Mouse (Mus musculus) lung, embryonic 16.5 days (tissue): ENCODE measurements at regions not wholly inside any gene's neighbourhood (a gene's known extent, or its start where the extent isn't known, plus 50 kb on each side); places are given as distances from the start of the nearest gene placed in this dataset.

Source experiments
- ATAC-seq: fragments of 200-750 bp; cut with Nextera tagmentation; 2 replicates; pipeline ENCODE4 v1.8.0; 2017; ENCODE audit warnings: low read depth, mild to moderate bottlenecking, moderate library complexity
- H3K27ac ChIP-seq: fragments of 300-500 bp; sonication (generic); 2 replicates; pipeline ENCODE4 v1.5.1; 2014; ENCODE audit warnings: mild to moderate bottlenecking, control low read depth, low read length
- H3K27me3 ChIP-seq: fragments of 300-500 bp; sonication (generic); 2 replicates; pipeline ENCODE4 v1.6.1; 2014; ENCODE audit warnings: low read depth, low read length, mixed read lengths; ENCODE audit not compliant: control insufficient read depth, insufficient read depth
- H3K36me3 ChIP-seq: fragments of 300-500 bp; sonication (generic); 2 replicates; pipeline ENCODE4 v1.6.1; 2014; ENCODE audit warnings: low read length; ENCODE audit not compliant: control insufficient read depth, insufficient read depth
- H3K4me1 ChIP-seq: fragments of 300-500 bp; sonication (generic); replicated peaks from 2 replicates; pipeline ENCODE4 v1.6.1; 2014; ENCODE audit warnings: low read length, mixed read lengths; ENCODE audit not compliant: control insufficient read depth, insufficient read depth
- H3K4me2 ChIP-seq: fragments of 300-500 bp; sonication (generic); 2 replicates; pipeline ENCODE4 v1.6.1; 2014; ENCODE audit warnings: low read depth, low read length, control low read depth
- H3K4me3 ChIP-seq: fragments of 300-500 bp; sonication (generic); 2 replicates; pipeline ENCODE4 v1.5.1; 2014; ENCODE audit warnings: mild to moderate bottlenecking, low read length, control low read depth
- H3K9ac ChIP-seq: fragments of 300-500 bp; sonication (generic); 2 replicates; pipeline ENCODE4 v1.6.1; 2014; ENCODE audit warnings: low read length, control low read depth
- H3K9me3 ChIP-seq: fragments of 300-500 bp; sonication (generic); 2 replicates; pipeline ENCODE4 v1.6.1; 2016; ENCODE audit warnings: low read length; ENCODE audit not compliant: control insufficient read depth
- WGBS: fragments of 180-500 bp; shearing (Covaris S2); extraction: QIAGEN DNeasy Blood & Tissue Kit; methylation state at CpG from one replicate; pipeline ENCODE4 v1.1.7; 2014; 5-methylcytosine and 5-hydroxymethylcytosine counted together

- no peaks in the 10 kb centered on the region for H3K27me3 ChIP-seq
- 16% methylated on average over 18 of the region's 18 CpGs for WGBS
- peak overlapping the region; percentile 55 for H3K4me2 ChIP-seq
- peak overlapping the region; percentile 84 for H3K27ac ChIP-seq
- no peaks in the 10 kb centered on the region for H3K9me3 ChIP-seq
- peak; percentile 72 for ATAC-seq
- peak overlapping the region; percentile 36 for H3K4me3 ChIP-seq
- peaks cover 64% of the 10 kb centered on the region for H3K4me1 ChIP-seq
- H3K9ac ChIP-seq = peak overlapping the region; percentile 25; the same call in 1 of the 2 replicates
- no peaks in the 10 kb centered on the region for H3K36me3 ChIP-seq
Observed at GRCm38 (mm10) chr13:107847179-107848012, 196.8 kb upstream of the Smim15 start.

DNA sequence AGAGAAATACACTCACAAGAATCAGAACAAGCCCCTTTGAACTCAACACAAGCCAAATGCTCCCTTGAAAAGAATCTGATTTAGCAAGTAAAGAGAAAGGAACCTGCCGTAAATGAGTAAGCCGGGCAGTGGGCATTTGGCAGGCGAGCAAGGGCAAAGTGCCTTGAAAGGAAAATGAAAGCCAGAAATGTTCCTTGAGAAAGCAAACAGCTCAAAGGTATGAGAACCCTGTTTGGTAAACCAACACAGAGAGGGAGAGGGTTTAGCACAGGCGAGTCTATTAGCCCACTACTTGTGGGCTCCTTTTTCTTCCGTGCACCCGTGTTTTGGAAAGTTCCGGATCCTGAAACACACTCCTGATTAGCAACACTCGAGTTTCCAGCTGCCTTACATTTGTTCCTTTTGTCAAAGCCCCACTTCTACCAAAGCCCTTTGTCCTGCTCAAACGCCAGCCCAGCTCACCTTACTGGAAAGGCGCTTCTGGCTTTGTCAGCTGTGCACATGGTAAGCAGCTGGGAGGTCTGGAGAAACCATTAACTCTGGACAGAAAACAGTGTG is 197.5 kb upstream of the Smim15 start:
- Histone ChIP-seq H3K9me3 (no peaks in the 10 kb centered on the region), H3K4me1 (peaks cover 64% of the 10 kb centered on the region), H3K4me3 (peak overlapping the region; percentile 36), H3K36me3 (no peaks in the 10 kb centered on the region), H3K9ac (peak overlapping the region; percentile 44; the same call in 1 of the 2 replicates), H3K27me3 (no peaks in the 10 kb centered on the region), H3K4me2 (peak overlapping the region; percentile 55), H3K27ac (peak overlapping the region; percentile 84)
- ATAC-seq = peak; percentile 30; the same call in 1 of the 2 replicates
- WGBS = 48% methylated on average over 10 of the region's 10 CpGs

GRCm38 (mm10) chr13:107845838-107846237 is 198.4 kb upstream of the Smim15 start:
- ATAC-seq = peak; percentile 53; the same call in 1 of the 2 replicates
- Histone ChIP-seq H3K27me3 (no peaks in the 10 kb centered on the region), H3K4me2 (peak overlapping the region; percentile 55), H3K36me3 (no peaks in the 10 kb centered on the region), H3K27ac (peak overlapping the region; percentile 84), H3K4me3 (peak overlapping the region; percentile 36; the same call in 1 of the 2 replicates), H3K4me1 (peaks cover 61% of the 10 kb centered on the region), H3K9ac (peak overlapping the region; percentile 44; the same call in 1 of the 2 replicates), H3K9me3 (no peaks in the 10 kb centered on the region)
- WGBS = 42% methylated on average over 4 of the region's 4 CpGs

- H3K4me3 ChIP-seq = no peak overlapping the region
- ATAC-seq = no peak
- H3K36me3 ChIP-seq = no peaks in the 10 kb centered on the region
- H3K27me3 ChIP-seq = no peaks in the 10 kb centered on the region
- whole genome bisulfite sequencing = 65% methylated on average over 4 of the region's 4 CpGs
- H3K9me3 ChIP-seq = no peaks in the 10 kb centered on the region
- no peak overlapping the region for H3K4me2 ChIP-seq
- H3K27ac ChIP-seq = no peak overlapping the region
- peaks cover 48% of the 10 kb centered on the region for H3K4me1 ChIP-seq
- H3K9ac ChIP-seq = no peak overlapping the region
Observed at GRCm38 (mm10) chr13:107844085-107844484, 200.2 kb upstream of the Smim15 start.

GRCm38 (mm10) chr13:107838126-107838715 is 206.0 kb upstream of the Smim15 start:
- H3K4me3 ChIP-seq = no peak overlapping the region
- H3K36me3 ChIP-seq = no peaks in the 10 kb centered on the region
- WGBS = 76% methylated on average over 9 of the region's 9 CpGs
- H3K9ac ChIP-seq = no peak overlapping the region
- ATAC-seq = peak; percentile 63
- H3K9me3 ChIP-seq = no peaks in the 10 kb centered on the region
- H3K4me1 ChIP-seq = peaks cover 32% of the 10 kb centered on the region
- no peak overlapping the region for H3K27ac ChIP-seq
- H3K4me2 ChIP-seq = no peak overlapping the region
- no peaks in the 10 kb centered on the region for H3K27me3 ChIP-seq

- WGBS = 36% methylated on average over 5 of the region's 5 CpGs
- H3K4me1 ChIP-seq = peaks cover 26% of the 10 kb centered on the region
- no peaks in the 10 kb centered on the region for H3K27me3 ChIP-seq
- no peak for ATAC-seq
- no peak overlapping the region for H3K9ac ChIP-seq
- H3K9me3 ChIP-seq = no peaks in the 10 kb centered on the region
- no peak overlapping the region for H3K4me2 ChIP-seq
- H3K27ac ChIP-seq = no peak overlapping the region
- no peak overlapping the region for H3K4me3 ChIP-seq
- H3K36me3 ChIP-seq = no peaks in the 10 kb centered on the region
Observed at GRCm38 (mm10) chr13:107837206-107837952, 206.9 kb upstream of the Smim15 start.

- Histone ChIP-seq H3K9ac (no peak overlapping the region), H3K36me3 (no peaks in the 10 kb centered on the region), H3K9me3 (no peaks in the 10 kb centered on the region), H3K27ac (no peak overlapping the region), H3K4me2 (no peak overlapping the region), H3K4me3 (no peak overlapping the region), H3K4me1 (peaks cover 36% of the 10 kb centered on the region), H3K27me3 (no peaks in the 10 kb centered on the region)
- no peak for ATAC-seq
- WGBS = 57% methylated on average over 9 of the region's 9 CpGs
Observed at GRCm38 (mm10) chr13:107835756-107836385, 208.4 kb upstream of the Smim15 start.

DNA sequence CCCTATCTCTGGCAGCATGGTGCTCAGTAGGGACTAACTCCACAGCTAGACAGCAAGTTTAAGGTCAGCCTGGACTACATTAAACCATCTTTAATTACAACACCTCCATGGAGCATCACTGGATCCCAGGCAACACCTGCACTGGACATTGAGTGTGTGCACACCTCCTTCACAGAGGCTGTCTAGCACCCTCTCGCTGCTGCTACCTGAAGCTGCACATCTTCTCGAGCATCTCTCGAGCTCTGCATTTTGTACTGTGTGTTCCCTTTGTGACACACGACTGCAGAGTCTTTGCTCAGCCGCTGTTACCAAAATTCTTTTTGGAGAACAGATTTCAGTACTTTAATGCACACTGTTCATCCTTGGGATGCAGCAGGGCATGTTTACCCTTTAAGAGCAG is 212.2 kb upstream of the Smim15 start:
- H3K4me3 ChIP-seq = no peak overlapping the region
- WGBS = 53% methylated on average over 5 of the region's 5 CpGs
- H3K27ac ChIP-seq = no peak overlapping the region
- peaks cover 24% of the 10 kb centered on the region for H3K4me1 ChIP-seq
- 0 out of 2 replicates have a peak, but pooled peaks have one; percentile 16 for ATAC-seq
- H3K4me2 ChIP-seq = no peak overlapping the region
- no peaks in the 10 kb centered on the region for H3K36me3 ChIP-seq
- no peak overlapping the region for H3K9ac ChIP-seq
- no peaks in the 10 kb centered on the region for H3K27me3 ChIP-seq
- no peaks in the 10 kb centered on the region for H3K9me3 ChIP-seq
